Mouse (Mus musculus) gastrocnemius, postnatal 4 days (tissue): ENCODE data around the gene Ppp6r1. TPM values are rescaled to one million over a fixed set of nuclear protein-coding genes. Genes with fewer than 3 reads are reported as not detected.
"Not testable (repeated sequence)": the region's sequence is repeated elsewhere in the genome, so short reads cannot be mapped to it uniquely, and the experiment has no call there.

Experiments used
- DNase-seq, 2 experiments: peaks; one replicate each; pipeline ENCODE4 v3.0.0; 2021 to 2022; ENCODE audit warnings: low spot score in 2 of 2, mixed read lengths in 2 of 2
- total RNA-seq, 2 experiments: library from RNA; stranded (reverse); gene quantifications; 2 replicates each; pipeline ENCODE4 v1.2.3; 2021

Ppp6r1 gene
- total RNA-seq, 2 experiments from 2014 or later = 72.0 to 76.5 TPM

- no peak for DNase-seq
These were observed 35.2 kb downstream of the Ppp6r1 start for GRCm38 (mm10) chr7:4623544-4624189.

- DNase-seq = peak in 1 of 2 experiments; percentile 53
These were observed 38.8 kb downstream of the Ppp6r1 start for GRCm38 (mm10) chr7:4619979-4620378.

- no peak for DNase-seq
These were observed 44.9 kb downstream of the Ppp6r1 start for GRCm38 (mm10) chr7:4613740-4614403.

- no peak for DNase-seq
These were observed 45.9 kb downstream of the Ppp6r1 start for GRCm38 (mm10) chr7:4612956-4613355.

GRCm38 (mm10) chr7:4612386-4612785 lies 46.4 kb downstream of the Ppp6r1 start:
- no peak for DNase-seq

- no peak for DNase-seq
These were observed 46.9 kb downstream of the Ppp6r1 start for GRCm38 (mm10) chr7:4611921-4612341.

GRCm38 (mm10) chr7:4611511-4611910 lies 47.3 kb downstream of the Ppp6r1 start:
- no peak for DNase-seq

GRCm38 (mm10) chr7:4608002-4608401 lies 50.8 kb downstream of the Ppp6r1 start:
- DNase-seq = no peak

GRCm38 (mm10) chr7:4603873-4604272 lies 54.9 kb downstream of the Ppp6r1 start, which contains the start of gene Ptprh:
TSS of gene Ptprh (minus strand) at chr7:4604041.
- no peak for DNase-seq

GRCm38 (mm10) chr7:4602969-4603368 lies 55.9 kb downstream of the Ppp6r1 start:
- no peak for DNase-seq

GRCm38 (mm10) chr7:4597046-4597445 lies 61.8 kb downstream of the Ppp6r1 start:
- DNase-seq = not testable (repeated sequence)

Other genes starting within 250 kb of the Ppp6r1 start
- gene Rdh13, start 213.4 kb downstream of the Ppp6r1 start, total RNA-seq = 10 to 100 TPM; 18.0 to 20.7 TPM
- gene Eps8l1, start 198.3 kb downstream of the Ppp6r1 start, total RNA-seq = 1 to 10 TPM; 2.4 to 5.1 TPM
- gene Ppp1r12c, start 157.3 kb downstream of the Ppp6r1 start, total RNA-seq = 10 to 100 TPM; 63.9 to 81.6 TPM
- gene Tnnt1, start 142.6 kb downstream of the Ppp6r1 start, total RNA-seq = 100 to 1,000 TPM; 466 to 479 TPM
- 1 to 10 TPM; 1.7 to 3.0 TPM for gene Tnni3, start 134.8 kb downstream of the Ppp6r1 start, total RNA-seq
- under 1 TPM; 0.26 to 0.44 TPM for gene Dnaaf3, start 126.6 kb downstream of the Ppp6r1 start, total RNA-seq
- gene Syt5, start 111.5 kb downstream of the Ppp6r1 start, total RNA-seq = under 1 TPM in 1 of 2 experiments, not detected in 1; 0.25 TPM
- not detected for gene Ptprh, start 55.0 kb downstream of the Ppp6r1 start, total RNA-seq
- gene Tmem86b, start 27.6 kb downstream of the Ppp6r1 start, total RNA-seq = 1 to 10 TPM; 7.0 to 7.8 TPM
- 10 to 100 TPM; 25.7 to 27.8 TPM for gene Hspbp1, start 26.0 kb upstream of the Ppp6r1 start, total RNA-seq
- gene Brsk1, start 31.6 kb upstream of the Ppp6r1 start, total RNA-seq = 1 to 10 TPM; 6.7 to 7.3 TPM
- gene Tmem150b, start 66.2 kb upstream of the Ppp6r1 start, total RNA-seq = under 1 TPM; 0.13 to 0.29 TPM
- gene Kmt5c, start 81.1 kb upstream of the Ppp6r1 start, total RNA-seq = 10 to 100 TPM; 33.2 to 39.2 TPM
- 1 to 10 TPM; 7.6 to 8.0 TPM for gene Cox6b2, start 94.1 kb upstream of the Ppp6r1 start, total RNA-seq
- gene Fam71e2, start 112.3 kb upstream of the Ppp6r1 start, total RNA-seq = not detected
- gene Il11, start 123.8 kb upstream of the Ppp6r1 start, total RNA-seq = under 1 TPM; 0.18 to 0.29 TPM
- not detected for gene Tmem190, start 123.9 kb upstream of the Ppp6r1 start, total RNA-seq
- gene Tmem238, start 130.6 kb upstream of the Ppp6r1 start, total RNA-seq = 1 to 10 TPM; 3.7 to 5.2 TPM
- gene Rpl28, start 133.9 kb upstream of the Ppp6r1 start, total RNA-seq = 1,000 to 10,000 TPM; 1,080 to 1,143 TPM
- gene Ube2s, start 153.6 kb upstream of the Ppp6r1 start, total RNA-seq = 100 to 1,000 TPM; 122 to 140 TPM
- gene Shisa7, start 185.7 kb upstream of the Ppp6r1 start, total RNA-seq = under 1 TPM in 1 of 2 experiments, not detected in 1; 0.05 TPM
- 1 to 10 TPM; 2.3 to 2.5 TPM for gene Isoc2b, start 211.2 kb upstream of the Ppp6r1 start, total RNA-seq
- 10 to 100 TPM; 10.7 to 11.7 TPM for gene Isoc2a, start 218.1 kb upstream of the Ppp6r1 start, total RNA-seq
- gene Gm36210, start 247.5 kb upstream of the Ppp6r1 start, total RNA-seq = not detected